Mouse (Mus musculus): ENCODE measurements around the gene Pih1d1. TPM values are rescaled to one million over a fixed set of nuclear protein-coding genes. Genes with fewer than 3 reads are reported as not detected.
"Not testable (repeated sequence)": the region's sequence is repeated elsewhere in the genome, so short reads cannot be mapped to it uniquely, and the experiment has no call there.

Pih1d1 gene
- polyA plus RNA-seq (2015; fragmentation: Nextera tagmentation; extraction: Ambion mirVana) = 81.7 and 82.9 TPM in 2 replicates

DNA sequence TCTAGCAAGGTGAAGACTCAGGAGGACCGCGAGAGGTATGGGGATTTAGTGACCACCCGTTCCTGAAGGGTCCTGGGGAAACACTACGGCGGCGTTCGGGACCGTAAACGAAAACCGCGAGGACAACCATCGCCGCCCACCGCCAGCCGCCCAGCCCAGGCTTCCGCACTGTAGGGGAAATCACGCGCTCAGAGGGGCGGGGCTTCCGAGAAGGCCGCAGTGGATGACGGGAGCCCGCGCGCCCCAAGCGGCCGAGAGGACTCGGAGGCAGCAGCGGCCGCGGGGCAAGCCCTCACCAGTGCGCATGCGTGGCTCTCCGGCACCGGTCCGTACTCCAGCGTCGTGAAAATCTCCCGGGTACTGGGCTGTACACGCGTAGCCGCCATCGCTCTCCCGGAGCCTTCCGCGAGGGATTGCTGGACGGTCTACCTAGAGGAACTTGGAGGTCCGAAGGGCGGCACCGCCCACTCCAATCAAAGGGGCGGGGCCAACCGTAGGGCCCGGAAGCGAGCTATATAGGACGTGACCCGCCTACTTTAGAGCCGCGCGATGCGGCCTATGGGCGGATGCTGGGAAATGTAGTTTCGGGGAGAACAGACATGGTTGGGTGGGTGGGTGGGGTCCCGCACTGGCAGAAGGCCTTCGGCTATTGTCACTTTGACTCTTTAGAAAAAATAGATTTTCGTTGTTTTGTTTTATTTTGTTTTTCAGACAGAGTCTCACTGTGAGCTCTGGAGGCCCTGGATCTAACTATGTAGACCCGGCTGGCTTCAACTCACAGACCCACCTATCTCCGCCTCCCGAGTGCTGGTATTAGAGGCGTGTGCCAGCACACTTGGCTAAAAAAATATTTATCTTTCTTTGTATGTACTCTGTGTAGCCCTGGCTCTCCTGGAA lies at the start of gene Pih1d1, which contains the start of gene Aldh16a1:
Gene Pih1d1, plus strand, starts transcription at position 208 of the 897 bp plus-strand sequence.
Gene Aldh16a1, minus strand, starts transcription at position 489 of the 897 bp plus-strand sequence.
- Histone ChIP-seq H3K9me3 (replicated peaks) (no peaks in the 10 kb centered on the region), H3K36me3 (peaks cover 19% of the 10 kb centered on the region), H3K4me3 (replicated peaks) (peak within 1 kb of the TSS; percentile 78), H3K4me2 (peak within 1 kb of the TSS; percentile 63), H3K27me3 (replicated peaks) (no peaks in the 10 kb centered on the region), H3K4me1 (peaks cover 26% of the 10 kb centered on the region), H3K9ac (replicated peaks) (peak within 1 kb of the TSS; percentile 74), H3K27ac (replicated peaks) (peak within 1 kb of the TSS; percentile 99)
- 5% methylated on average over 69 of the region's 69 CpGs for whole genome bisulfite sequencing
- ATAC-seq (ENCODE audit: low FRiP score) = peak; percentile 95

DNA sequence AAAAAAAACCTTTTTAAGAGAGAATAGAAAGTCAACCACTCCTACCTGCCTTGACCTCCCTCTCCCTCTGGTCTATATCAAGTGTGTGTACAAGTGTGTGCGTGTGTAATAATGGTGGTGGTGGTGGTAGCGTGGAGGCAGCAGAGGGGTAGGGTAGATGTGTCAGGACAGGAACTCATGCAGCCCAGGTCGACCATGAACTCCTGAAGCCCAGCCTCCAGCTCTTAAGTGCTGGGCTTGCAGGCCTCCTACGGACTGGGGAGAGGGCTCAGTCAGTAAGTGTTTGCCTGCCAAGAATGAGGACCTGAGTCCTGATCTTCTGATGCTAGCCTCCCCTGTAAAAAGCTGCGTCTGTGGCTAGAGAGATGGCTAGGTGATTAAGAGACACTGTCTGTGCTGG lies 49.2 kb upstream of the Pih1d1 start:
- no peaks in the 10 kb centered on the region for H3K27me3 ChIP-seq (replicated peaks)
- no peaks in the 10 kb centered on the region for H3K9me3 ChIP-seq (replicated peaks)
- WGBS = 87% methylated on average over 5 of the region's 5 CpGs
- no peaks in the 10 kb centered on the region for H3K4me1 ChIP-seq
- H3K27ac ChIP-seq (replicated peaks) = no peak overlapping the region
- no peak overlapping the region for H3K4me2 ChIP-seq
- H3K36me3 ChIP-seq = no peaks in the 10 kb centered on the region
- no peak overlapping the region for H3K4me3 ChIP-seq (replicated peaks)
- no peak for ATAC-seq (ENCODE audit: low FRiP score)
- H3K9ac ChIP-seq (replicated peaks) = no peak overlapping the region

DNA sequence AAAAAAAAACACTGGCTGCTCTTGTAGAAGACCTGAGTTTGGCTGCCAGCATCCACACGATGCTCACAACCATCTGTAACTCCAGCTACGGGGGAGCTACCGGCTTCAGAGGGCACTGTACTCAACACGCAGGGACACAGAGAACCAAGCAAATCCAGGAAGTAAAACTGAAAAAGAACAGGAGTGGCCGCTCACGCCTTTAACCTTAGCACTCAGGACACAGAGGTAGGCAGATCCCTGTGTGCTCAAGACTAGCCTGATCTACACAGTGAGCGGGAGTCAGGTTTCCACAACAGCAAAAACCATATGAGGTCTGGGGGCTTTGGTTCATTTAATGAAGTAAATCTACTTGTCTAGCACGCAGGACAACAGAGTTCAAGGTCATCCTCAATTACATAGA lies 48.6 kb upstream of the Pih1d1 start:
- H3K27me3 ChIP-seq (replicated peaks) = no peaks in the 10 kb centered on the region
- H3K9me3 ChIP-seq (replicated peaks) = no peaks in the 10 kb centered on the region
- no peak for ATAC-seq (ENCODE audit: low FRiP score)
- no peaks in the 10 kb centered on the region for H3K36me3 ChIP-seq
- 80% methylated on average over 8 of the region's 8 CpGs for WGBS
- H3K27ac ChIP-seq (replicated peaks) = no peak overlapping the region
- H3K4me2 ChIP-seq = no peak overlapping the region
- H3K4me1 ChIP-seq = no peaks in the 10 kb centered on the region
- no peak overlapping the region for H3K4me3 ChIP-seq (replicated peaks)
- H3K9ac ChIP-seq (replicated peaks) = no peak overlapping the region

DNA sequence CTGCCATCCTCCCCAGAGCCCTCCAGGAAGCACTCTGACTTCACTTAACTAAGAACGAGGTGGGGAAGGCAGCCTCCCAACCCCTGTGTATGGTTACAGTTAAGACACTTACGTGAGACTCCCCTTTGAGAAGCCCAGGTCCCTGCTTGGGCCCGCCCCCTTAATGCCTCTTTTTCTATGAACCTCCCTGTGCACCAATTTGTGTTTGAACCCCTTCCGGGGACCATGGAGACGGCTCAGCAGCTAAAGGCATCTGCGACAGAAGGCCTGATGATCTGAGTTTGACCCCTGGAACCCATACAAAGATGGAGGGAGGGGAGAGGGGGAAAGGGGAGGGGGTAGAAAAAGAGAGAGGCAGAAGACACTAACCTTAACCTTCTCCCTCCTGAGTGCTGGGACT lies 47.7 kb upstream of the Pih1d1 start:
- Histone ChIP-seq H3K27ac (replicated peaks) (no peak overlapping the region), H3K9me3 (replicated peaks) (no peaks in the 10 kb centered on the region), H3K9ac (replicated peaks) (no peak overlapping the region), H3K4me3 (replicated peaks) (no peak overlapping the region), H3K4me1 (no peaks in the 10 kb centered on the region), H3K4me2 (no peak overlapping the region), H3K36me3 (no peaks in the 10 kb centered on the region), H3K27me3 (replicated peaks) (no peaks in the 10 kb centered on the region)
- 11% methylated on average over 6 of the region's 6 CpGs for WGBS
- ATAC-seq (ENCODE audit: low FRiP score) = no peak

DNA sequence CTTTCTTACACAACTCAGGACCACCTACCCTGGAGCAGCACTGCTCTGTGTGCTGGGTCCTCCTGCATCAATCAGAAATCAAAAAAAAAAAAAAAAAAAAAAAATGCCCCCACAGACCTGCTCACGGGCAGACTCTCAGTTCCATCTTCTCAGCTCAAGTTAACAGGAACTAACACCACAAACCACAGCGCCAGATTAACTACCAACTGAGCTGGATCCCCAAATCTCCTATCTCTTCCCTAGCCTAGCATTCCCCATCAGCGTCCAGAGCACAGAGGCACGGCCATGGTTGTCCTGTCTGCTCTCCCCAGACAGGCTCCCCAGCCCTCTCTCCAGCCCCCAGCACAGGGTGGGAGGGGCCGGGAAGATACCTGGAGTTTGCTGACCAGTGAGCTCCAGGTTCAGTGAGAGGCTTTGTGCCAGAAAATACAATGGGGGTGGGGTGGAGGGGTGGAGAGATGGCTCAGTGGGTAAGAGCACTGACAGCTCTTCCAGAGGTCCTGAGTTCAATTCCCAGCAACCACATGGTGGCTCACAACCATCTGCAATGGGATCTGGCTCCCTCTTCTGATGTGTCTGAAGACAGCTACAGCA lies 47.0 kb upstream of the Pih1d1 start:
- no peak for ATAC-seq (ENCODE audit: low FRiP score)
- 59% methylated on average over 5 of the region's 5 CpGs for WGBS
- H3K9ac ChIP-seq (replicated peaks) = no peak overlapping the region

DNA sequence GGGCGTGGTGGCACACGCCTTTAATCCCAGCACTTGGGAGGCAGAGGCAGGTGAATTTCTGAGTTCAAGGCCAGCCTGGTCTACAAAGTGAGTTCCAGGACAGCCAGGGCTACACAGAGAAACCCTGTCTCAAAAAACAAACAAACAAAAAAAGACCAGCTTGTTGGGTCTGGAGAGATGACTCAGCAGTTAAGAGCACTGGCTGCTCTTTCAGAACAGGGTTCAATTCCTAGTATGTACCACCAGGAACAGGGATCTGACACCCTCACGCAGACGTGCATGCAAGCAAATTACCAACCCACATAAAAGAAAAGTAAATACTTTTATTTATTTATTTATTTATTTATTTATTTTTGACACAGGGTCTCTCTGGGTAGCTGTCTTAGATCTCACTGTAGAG lies 44.0 kb upstream of the Pih1d1 start:
- not testable (repeated sequence) for H3K36me3 ChIP-seq; H3K9me3 ChIP-seq (replicated peaks); H3K27ac ChIP-seq (replicated peaks); H3K4me2 ChIP-seq; H3K4me3 ChIP-seq (replicated peaks); H3K4me1 ChIP-seq; H3K27me3 ChIP-seq (replicated peaks); ATAC-seq (ENCODE audit: low FRiP score); H3K9ac ChIP-seq (replicated peaks)
- WGBS = 88% methylated on average over 4 of the region's 4 CpGs

More for the DNA sequence above, 47.0 kb upstream of the Pih1d1 start:
- Histone ChIP-seq H3K4me3 (replicated peaks) (no peak overlapping the region), H3K27me3 (replicated peaks) (no peaks in the 10 kb centered on the region), H3K9me3 (replicated peaks) (no peaks in the 10 kb centered on the region), H3K36me3 (no peaks in the 10 kb centered on the region), H3K4me1 (no peaks in the 10 kb centered on the region), H3K4me2 (no peak overlapping the region), H3K27ac (replicated peaks) (no peak overlapping the region)

DNA sequence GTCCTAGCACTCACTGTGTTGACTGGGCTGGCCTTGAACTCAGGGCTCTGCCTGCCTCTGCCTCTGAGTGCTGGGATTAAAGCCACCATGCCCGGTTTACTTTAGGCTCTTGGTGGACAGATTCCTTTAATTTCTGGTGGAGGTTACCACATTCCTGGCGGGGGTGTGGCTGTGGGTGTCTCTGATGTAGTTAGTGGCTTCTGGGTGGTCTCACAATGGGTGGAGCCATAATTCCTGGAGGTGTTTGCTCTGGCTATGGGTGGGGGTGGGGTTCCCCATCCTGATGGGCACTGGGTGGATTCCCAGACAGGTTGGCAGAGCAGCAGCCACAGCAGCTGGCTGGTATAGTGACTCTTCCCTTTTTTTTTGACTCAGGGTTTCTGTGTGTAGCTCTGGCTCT lies 42.2 kb upstream of the Pih1d1 start:
- H3K4me2 ChIP-seq = no peak overlapping the region
- H3K27me3 ChIP-seq (replicated peaks) = no peaks in the 10 kb centered on the region
- H3K36me3 ChIP-seq = no peaks in the 10 kb centered on the region
- ATAC-seq (ENCODE audit: low FRiP score) = no peak
- no peaks in the 10 kb centered on the region for H3K4me1 ChIP-seq
- WGBS = 72% methylated on average over 2 of the region's 2 CpGs
- no peak overlapping the region for H3K27ac ChIP-seq (replicated peaks)
- no peak overlapping the region for H3K9ac ChIP-seq (replicated peaks)
- no peaks in the 10 kb centered on the region for H3K9me3 ChIP-seq (replicated peaks)
- H3K4me3 ChIP-seq (replicated peaks) = no peak overlapping the region

DNA sequence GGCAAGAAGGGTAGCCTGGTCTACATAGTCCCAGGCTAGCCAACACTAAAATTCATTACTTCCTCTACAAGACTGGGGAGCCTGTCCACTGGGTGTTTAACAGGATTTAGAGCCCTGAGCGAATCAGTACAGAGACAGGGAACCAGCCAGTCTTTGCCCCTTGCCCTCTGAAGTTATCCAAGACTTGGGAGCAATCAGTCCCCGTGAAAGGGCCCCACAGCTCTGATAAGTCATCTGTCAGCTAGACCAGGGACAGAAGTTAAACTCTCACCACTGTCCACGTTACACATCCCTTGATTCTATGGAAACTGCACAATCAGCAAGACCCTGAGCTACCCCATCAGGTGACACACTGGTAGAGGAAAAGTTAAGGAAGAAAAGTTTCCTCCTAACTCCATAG lies 41.6 kb upstream of the Pih1d1 start:
- Histone ChIP-seq H3K27me3 (replicated peaks) (no peaks in the 10 kb centered on the region), H3K36me3 (no peaks in the 10 kb centered on the region), H3K4me1 (no peaks in the 10 kb centered on the region), H3K9me3 (replicated peaks) (no peaks in the 10 kb centered on the region), H3K4me2 (no peak overlapping the region), H3K27ac (replicated peaks) (no peak overlapping the region), H3K9ac (replicated peaks) (no peak overlapping the region), H3K4me3 (replicated peaks) (no peak overlapping the region)
- ATAC-seq (ENCODE audit: low FRiP score) = no peak
- WGBS = 71% methylated on average over 3 of the region's 3 CpGs

DNA sequence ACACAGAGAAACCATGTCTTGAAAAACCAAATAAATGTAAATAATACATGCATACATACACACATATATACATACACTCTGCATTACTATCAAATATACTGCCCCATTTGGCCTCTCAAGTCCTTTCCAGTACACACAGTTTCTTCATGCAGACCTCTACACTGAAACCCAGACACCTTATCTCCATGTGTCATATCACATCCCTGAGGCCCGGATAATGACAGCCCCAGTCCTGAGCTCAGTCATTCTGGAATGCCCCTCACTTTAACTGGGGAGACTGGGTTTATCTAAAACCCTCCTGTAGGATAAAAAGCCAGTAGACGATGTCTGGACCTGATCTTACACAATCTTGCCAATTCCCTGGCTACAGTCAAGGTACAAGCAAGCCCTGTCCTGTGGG lies 40.6 kb upstream of the Pih1d1 start:
- 83% methylated on average over 2 of the region's 2 CpGs for WGBS
- no peak overlapping the region for H3K4me2 ChIP-seq
- H3K27me3 ChIP-seq (replicated peaks) = no peaks in the 10 kb centered on the region
- 0 out of 2 replicates have a peak, but pooled peaks cover 4% of the 10 kb centered on the region for H3K36me3 ChIP-seq
- H3K4me3 ChIP-seq (replicated peaks) = no peak overlapping the region
- H3K27ac ChIP-seq (replicated peaks) = no peak overlapping the region
- H3K9me3 ChIP-seq (replicated peaks) = no peaks in the 10 kb centered on the region
- no peak for ATAC-seq (ENCODE audit: low FRiP score)
- H3K4me1 ChIP-seq = no peaks in the 10 kb centered on the region
- no peak overlapping the region for H3K9ac ChIP-seq (replicated peaks)

DNA sequence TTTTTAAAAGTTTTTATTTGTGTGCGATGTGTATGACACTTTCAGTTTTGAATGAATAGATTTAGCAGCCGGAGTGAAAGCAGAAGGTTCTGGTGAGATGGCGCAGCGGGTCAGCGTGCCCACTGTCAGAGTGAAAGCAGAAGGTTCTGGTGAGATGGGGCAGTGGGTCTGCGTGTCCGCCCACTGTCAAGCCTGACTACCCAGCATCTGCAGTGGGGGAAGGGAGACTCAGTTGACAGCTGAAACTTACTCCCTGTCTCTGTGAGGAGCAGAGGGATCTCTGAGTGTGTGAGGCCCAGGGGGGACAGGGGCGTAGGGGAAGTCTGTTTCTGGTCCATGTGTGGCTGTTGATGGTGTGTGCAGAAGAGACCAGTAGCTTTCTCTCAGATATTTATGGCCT lies 36.5 kb upstream of the Pih1d1 start:
- H3K4me3 ChIP-seq (replicated peaks) = no peak overlapping the region
- 84% methylated on average over 8 of the region's 8 CpGs for WGBS
- H3K9me3 ChIP-seq (replicated peaks) = no peaks in the 10 kb centered on the region
- no peak overlapping the region for H3K4me2 ChIP-seq
- no peaks in the 10 kb centered on the region for H3K27me3 ChIP-seq (replicated peaks)
- no peak for ATAC-seq (ENCODE audit: low FRiP score)
- no peak overlapping the region for H3K9ac ChIP-seq (replicated peaks)
- no peak overlapping the region for H3K27ac ChIP-seq (replicated peaks)
- H3K4me1 ChIP-seq = peaks cover 11% of the 10 kb centered on the region
- H3K36me3 ChIP-seq = peaks cover 42% of the 10 kb centered on the region

DNA sequence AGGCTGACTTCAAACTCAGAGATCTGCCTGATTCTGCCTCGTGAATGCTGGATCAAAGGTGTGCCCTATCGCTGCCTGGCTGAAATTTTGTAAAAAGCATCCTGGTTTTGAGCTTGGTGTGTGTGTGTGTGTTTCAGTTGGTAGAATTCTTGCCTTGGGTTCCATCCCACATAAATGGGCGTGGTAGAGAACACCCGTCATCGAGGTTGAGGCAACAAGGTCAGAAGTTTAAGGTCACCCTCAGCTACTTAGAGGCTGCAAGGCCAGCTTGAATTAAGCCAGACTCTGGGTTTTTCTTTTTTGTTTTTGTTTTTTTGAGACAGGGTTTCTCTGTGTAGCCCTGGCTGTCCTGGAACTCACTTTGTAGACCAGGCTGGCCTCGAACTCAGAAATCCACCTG lies 35.8 kb upstream of the Pih1d1 start:
- H3K27me3 ChIP-seq (replicated peaks) = no peaks in the 10 kb centered on the region
- 89% methylated on average over 6 of the region's 6 CpGs for WGBS
- H3K4me2 ChIP-seq = no peak overlapping the region
- no peak overlapping the region for H3K9ac ChIP-seq (replicated peaks)
- no peak overlapping the region for H3K4me3 ChIP-seq (replicated peaks)
- no peak overlapping the region for H3K27ac ChIP-seq (replicated peaks)
- peaks cover 48% of the 10 kb centered on the region for H3K36me3 ChIP-seq
- H3K9me3 ChIP-seq (replicated peaks) = no peaks in the 10 kb centered on the region
- peaks cover 19% of the 10 kb centered on the region for H3K4me1 ChIP-seq
- ATAC-seq (ENCODE audit: low FRiP score) = no peak
